9 mouse cellular contexts compared by ENCODE assay signal in genomic region chr2:73419730-73420129, GRCm38 (mm10).
"Had no signal": no experiment of that assay in that cellular context is flagged by ENCODE, and none has a peak within 500 bp of the region (broad histone marks: within the 10 kb centered on the region; RNA-seq: fewer than 3 reads in every experiment).

No protein-coding gene starts in this region.

- H3K36me3 ChIP-seq: kidney, embryonic 15.5 days; liver, embryonic 15.5 days; neural tube, embryonic 13.5 days had no signal

- H3K9ac ChIP-seq: kidney, embryonic 15.5 days; liver, embryonic 15.5 days; neural tube, embryonic 13.5 days had no signal

- H3K9me3 ChIP-seq: kidney, embryonic 15.5 days; liver, embryonic 15.5 days; neural tube, embryonic 13.5 days had no signal

- ATAC-seq: midbrain, embryonic 16.5 days had no signal

- H3K27ac ChIP-seq: kidney, embryonic 15.5 days; left cerebral cortex, adult 2 months; liver, embryonic 15.5 days; neural tube, embryonic 13.5 days; stomach, postnatal 0 days had no signal

- H3K4me1 ChIP-seq: kidney, embryonic 15.5 days; liver, embryonic 15.5 days; neural tube, embryonic 13.5 days had no signal

- H3K27me3 ChIP-seq: kidney, embryonic 15.5 days; neural tube, embryonic 13.5 days had no signal

- H3K4me2 ChIP-seq: kidney, embryonic 15.5 days; liver, embryonic 11.5 days; liver, embryonic 15.5 days; midbrain, embryonic 11.5 days; neural tube, embryonic 13.5 days had no signal

- H3K4me3 ChIP-seq: kidney, embryonic 15.5 days; left cerebral cortex, adult 2 months; liver, embryonic 15.5 days; neural tube, embryonic 13.5 days had no signal

- DNase-seq: right cerebral cortex, postnatal 25 days had no signal
